Mouse (Mus musculus) layer of hippocampus, adult 2 months (tissue): ENCODE data around the gene Anxa6. TPM values are rescaled to one million over a fixed set of nuclear protein-coding genes. Genes with fewer than 3 reads are reported as not detected.
A peak's percentile ranks its signal among the peaks of the same experiment; 100 is the strongest.

Source experiments
- DNase-seq, 2 experiments: peaks; one replicate each; pipeline ENCODE4 v3.0.0; 2022; ENCODE audit warnings: low spot score in 2 of 2
- H3K27ac ChIP-seq: fragments of 200-600 bp; 2 replicates; pipeline ENCODE4 v1.8.1; 2022
- H3K4me3 ChIP-seq: fragments of 200-600 bp; 2 replicates; pipeline ENCODE4 v1.8.1; 2022; ENCODE audit warnings: mild to moderate bottlenecking
- CTCF ChIP-seq: fragments of 200-600 bp; conservative IDR thresholded peaks from 2 replicates; pipeline ENCODE4 v1.8.1; 2022; ENCODE audit warnings: antibody characterized with exemption, mild to moderate bottlenecking, moderate library complexity
- total RNA-seq, 2 experiments: library from RNA; stranded (reverse); gene quantifications; 2 replicates each; pipeline ENCODE4 v1.2.3; 2021

The Anxa6 gene
- total RNA-seq, 2 experiments from 2014 or later, result 100 to 103 TPM

DNA sequence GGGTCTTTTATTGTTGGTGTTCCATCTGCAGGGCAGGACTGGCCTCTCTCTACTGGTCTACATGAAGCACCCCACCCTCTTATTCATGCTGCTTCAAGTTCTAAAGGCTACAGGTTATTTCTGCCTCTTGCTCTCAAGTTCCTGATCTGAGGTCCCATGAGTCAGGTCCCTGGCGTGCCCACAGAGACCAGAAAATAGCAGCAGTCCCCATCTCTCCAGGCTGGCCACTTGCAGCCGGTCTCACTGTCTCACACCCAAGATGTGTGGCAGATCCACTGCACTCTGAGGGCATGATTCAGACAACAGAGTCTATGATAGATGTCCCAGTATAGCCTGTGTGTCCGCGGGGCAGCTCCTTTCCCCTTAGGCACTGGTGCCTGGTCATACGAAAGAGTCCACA lies 27.6 kb upstream of the Anxa6 start:
- no peak for DNase-seq
- no peak overlapping the region for H3K27ac ChIP-seq
- no peak overlapping the region for H3K4me3 ChIP-seq
- no peak for TF ChIP-seq CTCF

DNA sequence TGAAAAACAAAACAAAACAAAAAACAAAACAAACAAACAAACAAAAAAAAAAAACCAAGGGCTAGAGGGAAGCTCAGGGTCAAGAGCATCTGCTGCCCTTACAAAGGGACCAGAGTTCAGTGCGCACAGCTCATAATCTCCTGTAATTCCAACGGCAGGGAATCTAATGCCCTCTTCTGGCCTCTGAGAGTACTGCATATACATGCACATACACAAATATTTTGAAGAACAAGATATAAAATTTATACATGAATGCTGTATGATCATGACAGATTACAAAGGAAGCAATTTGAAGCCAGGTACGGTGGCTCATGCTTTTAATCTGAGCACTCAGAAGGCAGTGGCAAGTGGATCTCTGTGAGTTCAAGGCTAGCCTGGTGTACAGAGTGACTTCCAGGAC lies 24.3 kb upstream of the Anxa6 start:
- DNase-seq, result no peak

DNA sequence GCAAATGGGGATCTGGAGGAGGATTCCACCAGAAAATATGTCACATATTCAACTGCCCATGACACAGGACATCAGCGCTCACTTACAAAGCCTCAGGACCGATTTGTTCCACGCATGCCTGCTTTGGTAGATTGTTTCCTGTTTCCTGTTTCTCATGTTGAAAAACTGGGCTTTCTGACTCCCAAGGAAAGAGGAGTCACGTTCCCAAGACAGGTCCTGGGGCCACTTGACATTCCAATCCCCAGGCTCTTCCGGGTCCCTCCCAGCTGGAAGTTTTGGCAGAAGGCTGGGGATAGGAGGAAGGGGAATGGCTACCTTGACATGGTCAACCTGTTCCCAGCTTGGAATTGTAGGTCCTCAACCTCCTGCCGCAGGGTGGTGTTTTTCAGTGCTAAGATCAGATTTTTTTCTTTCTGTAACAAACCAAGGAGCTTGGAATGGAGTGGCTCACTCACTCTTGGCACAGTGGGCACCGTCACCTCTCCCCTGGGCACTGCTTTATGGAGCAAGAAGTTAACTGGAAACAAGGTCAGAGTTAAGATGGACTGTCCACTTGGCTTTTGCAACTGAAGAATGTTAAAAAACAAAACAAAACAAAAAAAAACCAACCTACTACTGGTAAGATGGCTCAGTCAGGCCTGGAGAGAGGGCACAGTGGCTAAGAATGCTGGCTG lies 17.7 kb upstream of the Anxa6 start:
- TF ChIP-seq CTCF, result no peak
- DNase-seq, result no peak
- no peak overlapping the region for H3K4me3 ChIP-seq
- no peak overlapping the region for H3K27ac ChIP-seq

More for the DNA sequence above, 24.3 kb upstream of the Anxa6 start:
- TF ChIP-seq CTCF, result peak; percentile 42; the same call in 1 of the 2 replicates
- Histone ChIP-seq H3K27ac (no peak overlapping the region), H3K4me3 (no peak overlapping the region)

- no peak overlapping the region for H3K27ac ChIP-seq
- peak; percentile 73 for TF ChIP-seq CTCF
- no peak overlapping the region for H3K4me3 ChIP-seq
- peak in 1 of 2 experiments; percentile 21 for DNase-seq
These were observed 13.4 kb upstream of the Anxa6 start for GRCm38 (mm10) chr11:55046600-55046999.

DNA sequence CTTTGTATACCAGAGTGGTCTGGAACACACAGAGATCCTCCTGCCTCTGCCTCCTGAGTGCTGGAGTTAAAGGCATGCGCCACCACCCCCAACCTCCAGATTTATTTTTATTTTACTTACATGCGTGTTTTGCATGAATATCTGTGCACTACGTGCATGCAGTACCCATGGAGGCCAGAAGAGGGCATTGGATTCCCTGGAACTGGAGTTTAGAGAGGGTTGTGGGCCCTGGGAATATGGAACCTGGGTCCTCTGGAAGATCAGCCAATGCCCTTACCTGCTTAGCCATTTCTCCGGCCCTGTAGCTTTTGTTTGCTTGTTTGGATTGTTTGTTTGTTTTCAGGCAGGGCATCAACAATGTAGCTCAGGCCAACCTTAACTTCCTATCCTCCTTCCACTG lies 8.1 kb upstream of the Anxa6 start:
- Histone ChIP-seq H3K27ac (no peak overlapping the region), H3K4me3 (no peak overlapping the region)
- peak; percentile 68 for TF ChIP-seq CTCF
- DNase-seq, result no peak

- H3K27ac ChIP-seq, result no peak overlapping the region
- peak; percentile 66 to 81 for DNase-seq
- peak; percentile 84 for TF ChIP-seq CTCF
- H3K4me3 ChIP-seq, result no peak overlapping the region
These were observed 6.3 kb upstream of the Anxa6 start for GRCm38 (mm10) chr11:55039591-55039990.

DNA sequence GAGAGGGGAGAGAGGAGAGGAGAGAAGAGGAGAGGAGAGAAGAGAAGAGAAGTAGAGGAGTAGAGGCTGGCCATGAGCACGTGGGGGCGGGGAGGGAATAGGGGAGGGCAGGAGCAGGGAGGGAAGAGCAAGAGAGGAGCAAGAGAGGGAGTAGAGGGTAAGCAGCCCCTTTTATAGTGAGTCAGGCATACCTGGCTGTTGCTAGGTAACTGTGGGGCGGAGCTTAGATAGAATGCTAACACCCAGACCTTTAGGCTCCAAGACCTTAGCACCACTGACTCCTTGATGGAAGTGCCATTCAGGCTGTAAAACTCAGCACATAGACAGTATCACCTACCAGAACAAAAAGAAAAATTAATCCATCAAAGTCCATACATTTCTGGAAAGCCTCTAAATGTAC lies 3.4 kb upstream of the Anxa6 start:
- DNase-seq, result no peak
- H3K27ac ChIP-seq, result no peak overlapping the region
- TF ChIP-seq CTCF, result no peak
- no peak overlapping the region for H3K4me3 ChIP-seq

GRCm38 (mm10) chr11:55032286-55032685 lies 959 bp downstream of the Anxa6 start:
- peak overlapping the region; percentile 92; the same call in 1 of the 2 replicates for H3K27ac ChIP-seq

DNA sequence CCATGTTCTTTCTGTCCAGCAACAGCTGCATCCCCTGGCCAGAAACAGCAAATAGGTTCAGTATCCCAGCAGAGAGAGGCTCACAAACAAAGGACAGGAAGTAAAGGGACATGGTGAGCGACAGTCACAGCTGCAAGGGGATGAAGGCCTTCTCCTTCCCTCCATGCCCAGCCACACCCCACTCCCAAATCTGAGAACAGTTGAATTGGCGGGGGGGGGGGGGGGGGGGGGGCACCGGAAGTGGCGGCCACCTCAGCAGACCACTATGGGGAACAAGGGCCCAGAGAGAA lies 1.3 kb downstream of the Anxa6 start:
- Histone ChIP-seq H3K27ac (peak overlapping the region; percentile 92; the same call in 1 of the 2 replicates), H3K4me3 (peak overlapping the region; percentile 98)
- DNase-seq, result no peak
- TF ChIP-seq CTCF, result no peak

More at GRCm38 (mm10) chr11:55032286-55032685, 959 bp downstream of the Anxa6 start:
- no peak for DNase-seq
- TF ChIP-seq CTCF, result no peak
- peak overlapping the region; percentile 98 for H3K4me3 ChIP-seq

DNA sequence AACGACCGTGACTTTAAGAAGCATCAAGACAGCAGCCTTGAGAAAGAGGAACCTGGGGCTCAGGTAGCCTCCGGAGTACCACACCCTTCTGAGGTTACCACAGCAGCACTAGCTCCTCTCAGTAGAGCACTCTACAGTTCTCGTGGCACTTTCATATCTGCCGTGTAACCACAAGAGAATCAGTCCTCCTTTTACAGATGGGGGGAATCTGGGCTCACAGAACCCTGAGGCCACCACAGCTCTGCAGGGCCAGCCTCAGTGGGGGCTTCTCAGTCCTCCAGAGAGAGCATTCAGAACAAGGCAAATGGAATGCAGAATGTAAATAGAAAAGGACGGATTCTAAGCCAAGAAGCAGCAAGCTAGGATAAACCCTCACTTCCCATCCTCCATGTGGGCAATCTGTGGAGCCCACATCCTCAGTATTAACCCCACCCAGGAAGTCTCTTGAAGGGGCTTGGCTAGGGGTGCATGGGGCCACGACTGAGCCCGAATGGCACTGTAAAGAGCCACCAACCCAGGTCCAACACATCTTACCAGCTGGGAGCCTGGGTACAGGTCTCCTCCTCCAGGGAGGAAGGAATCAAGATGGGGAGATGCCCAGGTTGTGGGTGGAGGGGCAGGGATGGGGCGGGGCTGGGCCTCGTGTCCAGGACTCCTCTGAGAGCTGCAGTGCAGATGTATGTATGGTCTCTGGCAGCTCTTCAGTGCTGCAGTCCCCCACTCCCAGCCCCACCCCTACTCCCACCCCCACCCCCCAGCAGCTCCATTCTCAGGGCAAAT lies 1.8 kb downstream of the Anxa6 start:
- DNase-seq, result no peak
- 0 out of 2 replicates have a peak overlapping the region, but pooled peaks have one; percentile 21 for H3K27ac ChIP-seq
- H3K4me3 ChIP-seq, result peak overlapping the region; percentile 98
- no peak for TF ChIP-seq CTCF

- TF ChIP-seq CTCF, result no peak
- no peak overlapping the region for H3K27ac ChIP-seq
- H3K4me3 ChIP-seq, result no peak overlapping the region
- no peak for DNase-seq
These were observed 4.7 kb downstream of the Anxa6 start for GRCm38 (mm10) chr11:55028509-55028908.

- no peak for TF ChIP-seq CTCF
- Histone ChIP-seq H3K4me3 (no peak overlapping the region), H3K27ac (no peak overlapping the region)
- no peak for DNase-seq
These were observed 5.9 kb downstream of the Anxa6 start for GRCm38 (mm10) chr11:55027204-55027855.

DNA sequence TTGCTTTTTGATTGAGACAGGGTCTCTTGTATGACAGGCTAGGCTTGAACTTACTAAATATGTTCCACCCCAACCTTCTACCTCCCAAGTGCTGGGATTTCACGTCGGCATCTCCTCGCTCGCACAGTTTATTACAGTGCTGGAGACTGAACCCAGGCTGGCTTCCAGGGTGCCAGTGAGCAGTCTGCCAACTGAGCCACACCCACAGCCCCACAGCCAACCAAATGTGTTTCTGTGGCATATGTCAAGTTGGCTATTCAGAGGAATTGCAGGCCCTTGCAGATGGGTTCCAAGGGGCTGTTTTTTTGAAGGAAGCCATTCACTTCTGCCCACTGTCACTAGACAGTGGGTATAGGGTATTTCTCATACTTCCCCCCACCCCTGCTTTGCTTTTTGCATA lies 7.3 kb downstream of the Anxa6 start:
- peak; percentile 41 to 45 for DNase-seq
- TF ChIP-seq CTCF, result no peak
- peak overlapping the region; percentile 19; the same call in 1 of the 2 replicates for H3K27ac ChIP-seq
- H3K4me3 ChIP-seq, result no peak overlapping the region
